Mouse (Mus musculus) stomach, postnatal 0 days (tissue): Measurements from ENCODE around the gene Tppp3. TPM values are rescaled to one million over a fixed set of nuclear protein-coding genes. Genes with fewer than 3 reads are reported as not detected.

Experiments used
- ATAC-seq: fragments of 200-750 bp; cut with Nextera tagmentation; 2 replicates; pipeline ENCODE4 v1.8.0; 2017; ENCODE audit not compliant: low FRiP score, low TSS enrichment
- DNase-seq: peaks from one replicate; pipeline ENCODE4 v3.0.0-alpha.2; 2016; ENCODE audit warnings: low spot score
- H3K27ac ChIP-seq: fragments of 300-500 bp; sonication (generic); replicated peaks from 2 replicates; pipeline ENCODE4 v1.5.1; 2014; ENCODE audit warnings: mild to moderate bottlenecking, control low read depth
- H3K27me3 ChIP-seq: fragments of 300-500 bp; sonication (generic); 2 replicates; pipeline ENCODE4 v1.6.1; 2014; ENCODE audit warnings: low read length; ENCODE audit not compliant: control insufficient read depth, insufficient read depth
- H3K36me3 ChIP-seq: fragments of 300-500 bp; sonication (generic); 2 replicates; pipeline ENCODE4 v1.6.1; 2014; ENCODE audit warnings: low read length, mixed read lengths; ENCODE audit not compliant: control insufficient read depth, insufficient read depth
- H3K4me1 ChIP-seq: fragments of 300-500 bp; sonication (generic); replicated peaks from 2 replicates; pipeline ENCODE4 v1.6.1; 2014; ENCODE audit warnings: antibody characterized with exemption; ENCODE audit not compliant: control insufficient read depth, insufficient read depth
- H3K4me2 ChIP-seq: fragments of 300-500 bp; sonication (generic); replicated peaks from 2 replicates; pipeline ENCODE4 v1.6.1; 2014; ENCODE audit warnings: low read depth, mild to moderate bottlenecking, control low read depth, moderate library complexity
- H3K4me3 ChIP-seq: fragments of 300-500 bp; sonication (generic); 2 replicates; pipeline ENCODE4 v1.5.1; 2014; ENCODE audit warnings: low read depth, low read length, control low read depth
- H3K9ac ChIP-seq: fragments of 300-500 bp; sonication (generic); 2 replicates; pipeline ENCODE4 v1.6.1; 2014; ENCODE audit warnings: mild to moderate bottlenecking, low read length, control low read depth, mixed read lengths
- H3K9me3 ChIP-seq: fragments of 300-500 bp; sonication (generic); 2 replicates; pipeline ENCODE4 v1.6.1; 2016; ENCODE audit warnings: low read length; ENCODE audit not compliant: control insufficient read depth
- CTCF ChIP-seq: IDR thresholded peaks from 2 replicates; pipeline ENCODE4 v1.5.1; 2016; ENCODE audit warnings: antibody characterized with exemption, low read depth, mild to moderate bottlenecking, moderate library complexity
- EP300 ChIP-seq: optimal IDR thresholded peaks from 2 replicates; pipeline ENCODE3; 2016; ENCODE audit warnings: antibody characterized with exemption
- WGBS: fragments of 180-500 bp; shearing (Covaris S2); extraction: QIAGEN DNeasy Blood & Tissue Kit; methylation state at CpG from one replicate; pipeline ENCODE4 v1.1.7; 2014; 5-methylcytosine and 5-hydroxymethylcytosine counted together
- polyA plus RNA-seq: library from polyadenylated mRNA; unstranded; fragments of >200 nt; fragmentation: Nextera tagmentation; extraction: Ambion mirVana; gene quantifications from 2 replicates; pipeline ENCODE4 v1.2.1, GENCODE M21; 2015

Gene Tppp3
- polyA plus RNA-seq, 1 experiment from 2014 or later: 99.8 TPM

- Histone ChIP-seq H3K36me3 (peaks cover 4% of the 10 kb centered on the region; the same call in 1 of the 2 replicates), H3K4me2 (no peak overlapping the region), H3K4me3 (no peak overlapping the region), H3K4me1 (0 out of 2 replicates have a peak, but pooled peaks cover 2% of the 10 kb centered on the region), H3K27me3 (no peaks in the 10 kb centered on the region), H3K9ac (no peak overlapping the region), H3K9me3 (no peaks in the 10 kb centered on the region), H3K27ac (no peak overlapping the region)
- WGBS: 80% methylated on average over 6 of the region's 6 CpGs
- ATAC-seq (no peak), DNase-seq (no peak)
- TF ChIP-seq EP300 (no peak), CTCF (no peak)
These were observed 5.1 kb downstream of the Tppp3 start for GRCm38 (mm10) chr8:105466246-105466645.

DNA sequence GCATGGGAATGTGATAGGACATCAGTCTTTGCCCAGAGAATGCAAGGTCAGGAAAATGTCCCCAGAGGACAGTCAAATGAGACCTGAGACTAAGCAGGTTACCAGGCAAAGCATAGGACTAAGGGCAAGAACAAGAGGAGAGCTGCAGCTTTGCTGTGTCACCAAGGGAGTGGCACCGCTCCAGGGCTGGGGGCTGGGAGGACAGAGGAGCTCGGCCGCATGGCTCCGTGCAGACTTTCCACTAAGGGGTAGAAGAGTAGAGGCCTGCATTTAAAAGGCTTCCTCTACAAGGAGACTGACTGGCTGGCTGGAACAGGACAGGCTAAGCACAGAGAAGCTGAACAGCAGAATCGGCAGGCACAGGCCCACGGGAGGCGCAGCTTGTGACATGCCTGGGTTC is 6.7 kb downstream of the Tppp3 start:
- no peak for DNase-seq
- Histone ChIP-seq H3K4me1 (no peaks in the 10 kb centered on the region), H3K4me3 (no peak overlapping the region), H3K27me3 (no peaks in the 10 kb centered on the region), H3K4me2 (no peak overlapping the region), H3K9me3 (no peaks in the 10 kb centered on the region), H3K9ac (no peak overlapping the region), H3K27ac (no peak overlapping the region), H3K36me3 (peaks cover 4% of the 10 kb centered on the region; the same call in 1 of the 2 replicates)
- TF ChIP-seq CTCF (no peak), EP300 (no peak)
- WGBS: 54% methylated on average over 7 of the region's 7 CpGs
- no peak for ATAC-seq

GRCm38 (mm10) chr8:105461085-105461803 is 10.1 kb downstream of the Tppp3 start:
- Histone ChIP-seq H3K4me3 (no peak overlapping the region), H3K27ac (no peak overlapping the region; the same call in 1 of the 2 replicates), H3K4me2 (no peak overlapping the region), H3K4me1 (no peaks in the 10 kb centered on the region), H3K36me3 (no peaks in the 10 kb centered on the region), H3K27me3 (no peaks in the 10 kb centered on the region), H3K9ac (no peak overlapping the region), H3K9me3 (no peaks in the 10 kb centered on the region)
- ATAC-seq (peak; percentile 74), DNase-seq (peak; percentile 42)
- 52% methylated on average over 13 of the region's 13 CpGs for WGBS
- TF ChIP-seq CTCF (no peak), EP300 (no peak)

DNA sequence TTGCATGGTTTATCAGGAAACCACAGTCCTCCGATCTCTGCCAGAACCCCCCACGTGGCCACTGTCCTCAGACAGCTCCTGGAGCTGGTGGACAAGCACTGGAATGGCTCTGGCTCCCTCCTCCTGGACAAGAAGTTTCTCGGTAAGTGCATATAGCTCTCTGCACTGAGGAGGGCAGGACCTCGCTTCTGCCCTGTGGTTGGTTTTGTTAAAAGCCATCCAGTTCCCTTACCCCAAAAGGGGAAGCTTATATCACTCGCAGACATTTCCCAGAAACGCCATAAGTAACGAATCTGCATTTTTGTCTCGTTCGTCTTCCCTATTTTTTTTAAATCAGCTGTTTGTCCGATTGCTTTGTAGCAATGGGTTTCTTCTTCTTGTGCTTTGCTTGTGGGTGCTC is 16.1 kb downstream of the Tppp3 start:
- no peak for TF ChIP-seq EP300
- TF ChIP-seq CTCF: no peak
- DNase-seq: no peak
- no peaks in the 10 kb centered on the region for H3K36me3 ChIP-seq
- 38% methylated on average over 10 of the region's 10 CpGs for WGBS
- no peaks in the 10 kb centered on the region for H3K27me3 ChIP-seq
- no peak overlapping the region for H3K27ac ChIP-seq
- no peak overlapping the region for H3K9ac ChIP-seq
- no peak overlapping the region for H3K4me2 ChIP-seq
- H3K4me1 ChIP-seq: no peaks in the 10 kb centered on the region
- H3K9me3 ChIP-seq: no peaks in the 10 kb centered on the region
- no peak for ATAC-seq
- H3K4me3 ChIP-seq: no peak overlapping the region

GRCm38 (mm10) chr8:105454088-105454487 is 17.2 kb downstream of the Tppp3 start:
- no peak overlapping the region for H3K4me2 ChIP-seq
- H3K27me3 ChIP-seq: no peaks in the 10 kb centered on the region
- ATAC-seq (peak; percentile 40; the same call in 1 of the 2 replicates), DNase-seq (no peak)
- H3K4me1 ChIP-seq: no peaks in the 10 kb centered on the region
- no peaks in the 10 kb centered on the region for H3K9me3 ChIP-seq
- H3K27ac ChIP-seq: no peak overlapping the region
- TF ChIP-seq EP300 (no peak), CTCF (no peak)
- H3K36me3 ChIP-seq: no peaks in the 10 kb centered on the region
- 59% methylated on average over 5 of the region's 5 CpGs for WGBS
- H3K9ac ChIP-seq: no peak overlapping the region
- no peak overlapping the region for H3K4me3 ChIP-seq

GRCm38 (mm10) chr8:105453296-105453695 is 18.0 kb downstream of the Tppp3 start:
- Histone ChIP-seq H3K9me3 (no peaks in the 10 kb centered on the region), H3K27me3 (no peaks in the 10 kb centered on the region), H3K27ac (no peak overlapping the region), H3K36me3 (no peaks in the 10 kb centered on the region), H3K4me2 (no peak overlapping the region), H3K4me3 (no peak overlapping the region), H3K4me1 (no peaks in the 10 kb centered on the region), H3K9ac (no peak overlapping the region)
- no peak for ATAC-seq
- TF ChIP-seq CTCF (peak; percentile 61), EP300 (no peak)
- DNase-seq: no peak
- 64% methylated on average over 5 of the region's 5 CpGs for WGBS
